Mouse (Mus musculus) cortical plate, adult 2 months (tissue): ENCODE measurements around the gene Gm37240.

Source experiments
- CTCF ChIP-seq: fragments of 200-500 bp; IDR thresholded peaks from 2 replicates; pipeline ENCODE4 v1.5.1; 2011; ENCODE audit warnings: mild to moderate bottlenecking, control low read depth, low read length; ENCODE audit not compliant: insufficient read depth; ENCODE audit errors: extremely low read depth
- POLR2A ChIP-seq: fragments of 200-500 bp; IDR thresholded peaks from 2 replicates; pipeline ENCODE4 v1.6.1; 2011; ENCODE audit warnings: mild to moderate bottlenecking, low read length, control low read depth; ENCODE audit not compliant: insufficient read depth; ENCODE audit errors: extremely low read depth

DNA sequence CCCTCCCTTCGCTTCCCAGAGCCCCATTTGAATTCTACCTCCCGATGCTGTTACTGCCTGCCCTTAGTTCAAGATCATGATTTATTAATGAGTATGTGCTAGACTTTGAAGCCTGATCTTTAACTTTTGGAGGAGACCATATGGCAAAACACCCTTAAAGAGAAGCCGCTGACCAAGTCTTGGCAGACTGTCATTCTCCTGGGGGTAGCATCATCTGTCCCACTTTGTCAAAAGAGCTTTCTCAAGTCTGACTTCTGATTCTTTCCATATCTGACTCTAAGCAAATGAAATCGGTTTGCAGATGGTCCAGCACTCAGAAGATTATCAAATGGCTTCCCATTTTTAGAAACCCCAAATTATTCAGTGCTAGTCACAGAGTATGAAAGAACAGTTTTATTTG, 97.6 kb downstream of the Gm37240 start:
- no peak for TF ChIP-seq CTCF
- TF ChIP-seq POLR2A: no peak
